Mouse (Mus musculus) kidney, embryonic 15.5 days (tissue): ENCODE measurements around the gene Gpr161. TPM values are rescaled to one million over a fixed set of nuclear protein-coding genes. Genes with fewer than 3 reads are reported as not detected.

Experiments used
- ATAC-seq: fragments of 200-750 bp; cut with Nextera tagmentation; replicated peaks from 2 replicates; pipeline ENCODE4 v1.8.0; 2017; ENCODE audit warnings: moderate TSS enrichment; ENCODE audit not compliant: low FRiP score
- H3K27ac ChIP-seq: fragments of 300-500 bp; sonication (generic); 2 replicates; pipeline ENCODE4 v1.5.1; 2015; ENCODE audit warnings: mild to moderate bottlenecking, inconsistent platforms
- H3K27me3 ChIP-seq: fragments of 300-500 bp; sonication (generic); 2 replicates; pipeline ENCODE4 v1.6.1; 2015; ENCODE audit warnings: inconsistent platforms
- H3K36me3 ChIP-seq: fragments of 300-500 bp; sonication (generic); 2 replicates; pipeline ENCODE4 v1.6.1; 2015; ENCODE audit warnings: inconsistent platforms
- H3K4me1 ChIP-seq: fragments of 300-500 bp; sonication (generic); 2 replicates; pipeline ENCODE4 v1.6.1; 2015; ENCODE audit warnings: inconsistent platforms
- H3K4me2 ChIP-seq: fragments of 300-500 bp; sonication (generic); 2 replicates; pipeline ENCODE4 v1.6.1; 2015; ENCODE audit warnings: moderate library complexity, mild to moderate bottlenecking, inconsistent platforms
- H3K4me3 ChIP-seq: fragments of 300-500 bp; sonication (generic); replicated peaks from 2 replicates; pipeline ENCODE4 v1.5.1; 2015; ENCODE audit warnings: mild to moderate bottlenecking, inconsistent platforms
- H3K9ac ChIP-seq: fragments of 300-500 bp; sonication (generic); 2 replicates; pipeline ENCODE4 v1.6.1; 2015; ENCODE audit warnings: mild to moderate bottlenecking, inconsistent platforms
- H3K9me3 ChIP-seq: fragments of 300-500 bp; sonication (generic); replicated peaks from 2 replicates; pipeline ENCODE4 v1.6.1; 2016; ENCODE audit warnings: inconsistent platforms
- WGBS: fragments of 180-500 bp; shearing (Covaris S2); methylation state at CpG from one replicate; pipeline ENCODE4 v1.1.7; 2015; ENCODE audit warnings: mixed read lengths; 5-methylcytosine and 5-hydroxymethylcytosine counted together
- polyA plus RNA-seq: library from polyadenylated mRNA; unstranded; fragments of >200 nt; fragmentation: Nextera tagmentation; extraction: Ambion mirVana; gene quantifications from 2 replicates; pipeline ENCODE4 v1.2.1, GENCODE M21; 2015

Gene Gpr161
- 1.2 and 1.5 TPM in 2 replicates for polyA plus RNA-seq

- no peak within 1 kb of the TSS for H3K4me2 ChIP-seq
- 89% methylated on average over 1 of the region's 1 CpGs for WGBS
- no peaks in the 10 kb centered on the region for H3K9me3 ChIP-seq
- no peak for ATAC-seq
- H3K4me1 ChIP-seq, result no peaks in the 10 kb centered on the region
- H3K27me3 ChIP-seq, result no peaks in the 10 kb centered on the region
- H3K9ac ChIP-seq, result no peak within 1 kb of the TSS
- no peak within 1 kb of the TSS for H3K27ac ChIP-seq
- H3K4me3 ChIP-seq, result no peak within 1 kb of the TSS
- peaks cover 29% of the 10 kb centered on the region; the same call in 1 of the 2 replicates for H3K36me3 ChIP-seq
Measured at GRCm38 (mm10) chr1:165295489-165295888, at the start of gene Gpr161. TSS of gene Gpr161 (plus strand) at chr1:165295789.

GRCm38 (mm10) chr1:165246587-165246986 is 49.0 kb upstream of the Gpr161 start:
- Histone ChIP-seq H3K4me2 (no peak overlapping the region), H3K4me3 (no peak overlapping the region), H3K36me3 (no peaks in the 10 kb centered on the region), H3K27me3 (no peaks in the 10 kb centered on the region), H3K27ac (peak overlapping the region; percentile 37; the same call in 1 of the 2 replicates), H3K9me3 (no peaks in the 10 kb centered on the region), H3K9ac (no peak overlapping the region), H3K4me1 (peaks cover 7% of the 10 kb centered on the region; the same call in 1 of the 2 replicates)
- ATAC-seq, result no peak
- 68% methylated on average over 5 of the region's 5 CpGs for WGBS

GRCm38 (mm10) chr1:165247085-165247484 is 48.5 kb upstream of the Gpr161 start:
- ATAC-seq, result peak; percentile 49; the same call in 1 of the 2 replicates
- 25% methylated on average over 5 of the region's 5 CpGs for WGBS
- Histone ChIP-seq H3K36me3 (no peaks in the 10 kb centered on the region), H3K9ac (no peak overlapping the region), H3K4me2 (no peak overlapping the region), H3K27ac (no peak overlapping the region), H3K27me3 (no peaks in the 10 kb centered on the region), H3K4me1 (peaks cover 7% of the 10 kb centered on the region; the same call in 1 of the 2 replicates), H3K4me3 (no peak overlapping the region), H3K9me3 (no peaks in the 10 kb centered on the region)

GRCm38 (mm10) chr1:165247788-165248187 is 47.8 kb upstream of the Gpr161 start:
- no peak for ATAC-seq
- Histone ChIP-seq H3K36me3 (no peaks in the 10 kb centered on the region), H3K4me1 (peaks cover 7% of the 10 kb centered on the region; the same call in 1 of the 2 replicates), H3K27ac (no peak overlapping the region), H3K4me2 (no peak overlapping the region), H3K4me3 (no peak overlapping the region), H3K27me3 (no peaks in the 10 kb centered on the region), H3K9me3 (no peaks in the 10 kb centered on the region), H3K9ac (no peak overlapping the region)
- WGBS, result 93% methylated on average over 3 of the region's 3 CpGs

- Histone ChIP-seq H3K4me3 (no peak overlapping the region), H3K9me3 (no peaks in the 10 kb centered on the region), H3K27me3 (no peaks in the 10 kb centered on the region), H3K27ac (no peak overlapping the region), H3K4me2 (no peak overlapping the region), H3K36me3 (no peaks in the 10 kb centered on the region), H3K9ac (no peak overlapping the region), H3K4me1 (peaks cover 3% of the 10 kb centered on the region; the same call in 1 of the 2 replicates)
- ATAC-seq, result no peak
- 56% methylated on average over 4 of the region's 4 CpGs for WGBS
Measured at GRCm38 (mm10) chr1:165248842-165249241, 46.7 kb upstream of the Gpr161 start.

- H3K27ac ChIP-seq, result no peak overlapping the region
- H3K4me1 ChIP-seq, result peaks cover 3% of the 10 kb centered on the region; the same call in 1 of the 2 replicates
- H3K36me3 ChIP-seq, result no peaks in the 10 kb centered on the region
- no peaks in the 10 kb centered on the region for H3K9me3 ChIP-seq
- H3K4me3 ChIP-seq, result no peak overlapping the region
- H3K27me3 ChIP-seq, result no peaks in the 10 kb centered on the region
- 95% methylated on average over 2 of the region's 2 CpGs for WGBS
- ATAC-seq, result no peak
- no peak overlapping the region for H3K4me2 ChIP-seq
- no peak overlapping the region for H3K9ac ChIP-seq
Measured at GRCm38 (mm10) chr1:165250546-165250945, 45.0 kb upstream of the Gpr161 start.

GRCm38 (mm10) chr1:165252027-165252671 is 43.4 kb upstream of the Gpr161 start:
- Histone ChIP-seq H3K9ac (no peak overlapping the region), H3K27me3 (no peaks in the 10 kb centered on the region), H3K4me1 (no peaks in the 10 kb centered on the region), H3K4me3 (no peak overlapping the region), H3K36me3 (no peaks in the 10 kb centered on the region), H3K9me3 (no peaks in the 10 kb centered on the region), H3K27ac (no peak overlapping the region), H3K4me2 (peak overlapping the region; percentile 13; the same call in 1 of the 2 replicates)
- 47% methylated on average over 11 of the region's 11 CpGs for WGBS
- ATAC-seq, result no peak

GRCm38 (mm10) chr1:165274946-165275345 is 20.6 kb upstream of the Gpr161 start:
- no peaks in the 10 kb centered on the region for H3K27me3 ChIP-seq
- H3K4me2 ChIP-seq, result no peak overlapping the region
- H3K4me1 ChIP-seq, result no peaks in the 10 kb centered on the region
- no peak overlapping the region for H3K9ac ChIP-seq
- no peaks in the 10 kb centered on the region for H3K9me3 ChIP-seq
- ATAC-seq, result no peak
- H3K27ac ChIP-seq, result no peak overlapping the region
- 92% methylated on average over 6 of the region's 6 CpGs for WGBS
- H3K4me3 ChIP-seq, result no peak overlapping the region
- H3K36me3 ChIP-seq, result no peaks in the 10 kb centered on the region

GRCm38 (mm10) chr1:165280741-165281140 is 14.8 kb upstream of the Gpr161 start:
- Histone ChIP-seq H3K27me3 (no peaks in the 10 kb centered on the region), H3K9ac (peak overlapping the region; percentile 73; the same call in 1 of the 2 replicates), H3K36me3 (no peaks in the 10 kb centered on the region), H3K4me3 (peak overlapping the region; percentile 80), H3K4me1 (peaks cover 36% of the 10 kb centered on the region), H3K4me2 (peak overlapping the region; percentile 80), H3K9me3 (no peaks in the 10 kb centered on the region), H3K27ac (peak overlapping the region; percentile 91; the same call in 1 of the 2 replicates)
- ATAC-seq, result no peak
- WGBS, result 20% methylated on average over 10 of the region's 10 CpGs

- 1% methylated on average over 61 of the region's 71 CpGs for WGBS
- Histone ChIP-seq H3K9me3 (no peaks in the 10 kb centered on the region), H3K4me1 (peaks cover 36% of the 10 kb centered on the region), H3K9ac (peak overlapping the region; percentile 73), H3K27ac (peak overlapping the region; percentile 91), H3K4me2 (peak overlapping the region; percentile 80), H3K27me3 (no peaks in the 10 kb centered on the region), H3K36me3 (no peaks in the 10 kb centered on the region), H3K4me3 (peak overlapping the region; percentile 80)
- peak; percentile 89 for ATAC-seq
Measured at GRCm38 (mm10) chr1:165281351-165282221, 14.0 kb upstream of the Gpr161 start.

- Histone ChIP-seq H3K36me3 (no peaks in the 10 kb centered on the region), H3K9me3 (no peaks in the 10 kb centered on the region), H3K27ac (peak overlapping the region; percentile 91), H3K4me2 (peak overlapping the region; percentile 80), H3K9ac (peak overlapping the region; percentile 73), H3K27me3 (no peaks in the 10 kb centered on the region), H3K4me1 (peaks cover 36% of the 10 kb centered on the region), H3K4me3 (peak overlapping the region; percentile 80)
- peak; percentile 63 for ATAC-seq
- 1% methylated on average over 33 of the region's 35 CpGs for WGBS
Measured at GRCm38 (mm10) chr1:165282222-165282966, 13.2 kb upstream of the Gpr161 start.
